Mouse (Mus musculus) limb, embryonic 15.5 days (tissue): ENCODE measurements around the gene Ptprz1. TPM values are rescaled to one million over a fixed set of nuclear protein-coding genes. Genes with fewer than 3 reads are reported as not detected.
"Not testable (repeated sequence)": the region's sequence is repeated elsewhere in the genome, so short reads cannot be mapped to it uniquely, and the experiment has no call there.

ENCODE experiments used
- ATAC-seq: fragments of 200-750 bp; cut with Nextera tagmentation; 2 replicates; pipeline ENCODE4 v1.8.0; 2017; ENCODE audit warnings: low read depth, moderate TSS enrichment; ENCODE audit not compliant: insufficient number of reproducible peaks, low FRiP score, low TSS enrichment
- H3K27ac ChIP-seq: fragments of 300-500 bp; sonication (generic); 2 replicates; pipeline ENCODE4 v1.5.1; 2015; ENCODE audit warnings: moderate library complexity, mild to moderate bottlenecking, inconsistent platforms
- H3K27me3 ChIP-seq: fragments of 300-500 bp; sonication (generic); 2 replicates; pipeline ENCODE4 v1.6.1; 2015; ENCODE audit warnings: inconsistent platforms
- H3K36me3 ChIP-seq: fragments of 300-500 bp; sonication (generic); 2 replicates; pipeline ENCODE4 v1.6.1; 2015; ENCODE audit warnings: inconsistent platforms
- H3K4me1 ChIP-seq: fragments of 300-500 bp; sonication (generic); 2 replicates; pipeline ENCODE4 v1.6.1; 2015; ENCODE audit warnings: inconsistent platforms
- H3K4me2 ChIP-seq: fragments of 300-500 bp; sonication (generic); 2 replicates; pipeline ENCODE4 v1.6.1; 2015; ENCODE audit warnings: mild to moderate bottlenecking, inconsistent platforms
- H3K4me3 ChIP-seq: fragments of 300-500 bp; sonication (generic); 2 replicates; pipeline ENCODE4 v1.5.1; 2015; ENCODE audit warnings: mild to moderate bottlenecking, inconsistent platforms
- H3K9ac ChIP-seq: fragments of 300-500 bp; sonication (generic); 2 replicates; pipeline ENCODE4 v1.6.1; 2015; ENCODE audit warnings: inconsistent platforms
- H3K9me3 ChIP-seq: fragments of 300-500 bp; sonication (generic); 2 replicates; pipeline ENCODE4 v1.6.1; 2016; ENCODE audit warnings: inconsistent platforms
- WGBS: fragments of 180-500 bp; shearing (Covaris S2); methylation state at CpG from one replicate; pipeline ENCODE4 v1.1.7; 2015; 5-methylcytosine and 5-hydroxymethylcytosine counted together
- polyA plus RNA-seq: library from polyadenylated mRNA; unstranded; fragments of >200 nt; fragmentation: Nextera tagmentation; extraction: Ambion mirVana; gene quantifications from 2 replicates; pipeline ENCODE4 v1.2.1, GENCODE M21; 2015

The Ptprz1 gene
- polyA plus RNA-seq, 1 experiment from 2014 or later = 9.7 TPM

DNA sequence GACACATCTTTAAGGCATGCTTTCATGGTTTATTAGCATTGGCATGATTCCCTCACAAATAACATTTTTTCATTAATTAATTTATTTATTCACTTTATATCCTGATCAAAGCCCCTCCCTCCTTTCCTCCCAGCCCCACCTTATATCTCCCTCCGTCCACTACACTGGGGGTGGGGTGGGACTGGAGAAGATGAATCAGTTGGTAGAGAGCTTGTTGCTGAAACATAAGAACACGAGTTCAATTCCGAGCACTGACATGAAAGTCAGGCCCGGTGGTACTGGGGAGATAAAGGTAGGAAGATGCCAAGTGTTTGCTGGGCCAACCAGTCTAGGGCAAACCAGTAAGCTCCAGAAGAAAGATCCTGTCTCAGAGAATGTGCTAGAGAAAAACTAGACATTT is 173.5 kb downstream of the Ptprz1 start:
- no peak for ATAC-seq
- WGBS = 86% methylated on average over 4 of the region's 4 CpGs
- H3K9me3 ChIP-seq = no peaks in the 10 kb centered on the region

DNA sequence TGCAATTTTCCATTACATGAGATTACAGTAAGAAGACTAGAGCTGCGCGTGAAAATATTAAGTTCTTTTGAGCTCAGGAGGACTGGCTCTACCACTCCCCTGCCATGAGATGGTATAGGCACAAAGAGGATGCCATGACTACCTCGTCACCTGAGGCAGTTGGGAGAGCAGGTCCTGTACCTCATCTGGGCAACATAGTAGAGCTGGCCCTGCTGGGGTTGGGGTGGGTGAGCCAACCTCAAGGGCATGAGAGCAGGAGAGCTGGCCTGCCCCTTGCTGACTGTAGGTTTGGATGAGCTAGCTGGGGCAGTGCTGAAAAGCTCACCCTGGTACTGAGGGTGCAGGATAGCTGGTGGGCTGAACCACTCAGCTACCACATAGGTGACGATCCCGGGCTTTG is 180.4 kb downstream of the Ptprz1 start:
- no peak overlapping the region for H3K9ac ChIP-seq
- no peak overlapping the region for H3K27ac ChIP-seq
- no peak for ATAC-seq
- no peaks in the 10 kb centered on the region for H3K27me3 ChIP-seq
- H3K36me3 ChIP-seq = no peaks in the 10 kb centered on the region
- 88% methylated on average over 5 of the region's 5 CpGs for WGBS
- no peak overlapping the region for H3K4me2 ChIP-seq
- H3K4me3 ChIP-seq = no peak overlapping the region
- H3K4me1 ChIP-seq = no peaks in the 10 kb centered on the region
- H3K9me3 ChIP-seq = no peaks in the 10 kb centered on the region

More for the DNA sequence above, 173.5 kb downstream of the Ptprz1 start:
- Histone ChIP-seq H3K9ac (no peak overlapping the region), H3K36me3 (no peaks in the 10 kb centered on the region), H3K27ac (no peak overlapping the region), H3K4me2 (no peak overlapping the region), H3K4me1 (no peaks in the 10 kb centered on the region), H3K4me3 (no peak overlapping the region), H3K27me3 (no peaks in the 10 kb centered on the region)

DNA sequence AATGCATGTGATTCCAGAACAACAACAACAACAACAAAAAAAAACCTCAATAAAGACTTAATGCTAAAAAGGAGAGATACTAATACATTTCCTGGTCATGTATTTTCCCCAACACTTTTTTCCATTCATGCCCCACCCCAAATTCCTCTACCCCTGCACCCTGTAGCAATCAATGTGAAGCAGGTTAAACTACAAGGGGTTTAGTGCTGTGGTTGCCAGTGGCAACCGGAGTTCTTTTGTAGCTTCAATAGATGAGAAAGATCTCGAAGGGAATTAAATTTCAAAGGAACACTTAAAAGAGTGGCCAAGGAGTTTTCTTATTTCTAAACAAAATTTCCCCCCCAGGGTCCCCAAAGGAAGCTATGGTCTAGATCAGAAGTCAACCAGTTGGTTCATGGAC is 200.8 kb downstream of the Ptprz1 start:
- H3K27me3 ChIP-seq = no peaks in the 10 kb centered on the region
- H3K4me2 ChIP-seq = no peak overlapping the region
- H3K36me3 ChIP-seq = no peaks in the 10 kb centered on the region
- H3K4me3 ChIP-seq = no peak overlapping the region
- H3K9ac ChIP-seq = no peak overlapping the region
- H3K9me3 ChIP-seq = no peaks in the 10 kb centered on the region
- no peak for ATAC-seq
- no peaks in the 10 kb centered on the region for H3K4me1 ChIP-seq
- 65% methylated on average over 2 of the region's 2 CpGs for WGBS
- no peak overlapping the region for H3K27ac ChIP-seq

DNA sequence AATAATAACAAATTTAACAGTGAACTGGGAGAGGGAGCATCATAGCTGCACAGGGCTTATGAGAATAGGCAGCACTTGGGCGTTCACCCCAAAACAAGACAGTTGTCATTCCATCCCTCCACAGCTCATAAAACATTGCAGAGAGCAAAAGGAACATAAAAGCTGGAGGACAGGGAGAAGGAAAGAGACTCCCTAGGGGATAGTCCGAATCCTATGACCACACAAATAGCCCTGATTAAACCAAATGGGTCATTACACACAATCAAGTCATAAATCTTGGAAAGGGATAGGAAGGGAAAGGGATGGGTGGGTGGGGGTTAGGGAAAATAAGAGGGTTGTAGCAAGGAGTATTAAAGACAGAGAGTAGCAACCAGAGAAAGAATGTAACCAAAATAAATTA is 203.0 kb downstream of the Ptprz1 start:
- no peak for ATAC-seq
- Histone ChIP-seq H3K9me3 (no peaks in the 10 kb centered on the region), H3K27me3 (no peaks in the 10 kb centered on the region), H3K27ac (no peak overlapping the region), H3K9ac (no peak overlapping the region), H3K36me3 (no peaks in the 10 kb centered on the region), H3K4me1 (no peaks in the 10 kb centered on the region), H3K4me3 (no peak overlapping the region), H3K4me2 (no peak overlapping the region)
- WGBS = 40% methylated on average over 2 of the region's 2 CpGs

DNA sequence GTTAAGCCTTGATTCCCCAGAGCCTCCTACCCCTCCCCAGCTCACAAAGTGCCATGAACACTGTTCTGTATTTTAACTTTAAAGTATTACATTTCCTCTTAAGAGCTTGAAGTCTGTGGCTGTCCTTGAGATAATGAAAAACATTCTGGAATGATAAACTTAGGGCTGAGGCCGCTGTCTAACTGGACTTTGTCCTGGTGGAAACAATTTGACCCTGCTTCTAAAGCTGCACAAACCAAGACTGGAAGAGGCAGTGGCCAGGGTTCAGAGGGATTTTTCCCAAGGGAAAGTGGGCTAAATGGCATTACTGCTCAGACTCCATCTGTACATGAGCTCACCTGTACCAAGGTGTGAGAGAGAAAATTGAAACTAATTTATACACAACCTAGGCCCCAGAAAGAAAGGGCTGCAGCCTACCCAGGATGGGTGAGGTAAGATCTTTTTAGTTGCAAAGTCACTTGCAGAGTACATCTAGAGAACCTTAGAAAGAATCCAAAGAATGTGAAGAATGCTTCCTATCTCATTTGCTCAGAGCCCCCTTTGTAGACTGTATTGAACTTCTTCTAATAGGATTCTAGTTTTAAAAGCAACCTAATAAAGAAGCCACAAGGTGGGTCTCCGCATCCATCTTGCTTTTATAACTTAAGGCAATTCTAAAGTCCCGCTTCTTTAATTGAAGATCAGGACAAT is 204.8 kb downstream of the Ptprz1 start:
- Histone ChIP-seq H3K27ac (no peak overlapping the region), H3K9ac (no peak overlapping the region), H3K4me3 (no peak overlapping the region), H3K4me1 (no peaks in the 10 kb centered on the region), H3K9me3 (no peaks in the 10 kb centered on the region), H3K27me3 (no peaks in the 10 kb centered on the region), H3K36me3 (no peaks in the 10 kb centered on the region), H3K4me2 (no peak overlapping the region)
- 55% methylated on average over 3 of the region's 3 CpGs for WGBS
- no peak for ATAC-seq

DNA sequence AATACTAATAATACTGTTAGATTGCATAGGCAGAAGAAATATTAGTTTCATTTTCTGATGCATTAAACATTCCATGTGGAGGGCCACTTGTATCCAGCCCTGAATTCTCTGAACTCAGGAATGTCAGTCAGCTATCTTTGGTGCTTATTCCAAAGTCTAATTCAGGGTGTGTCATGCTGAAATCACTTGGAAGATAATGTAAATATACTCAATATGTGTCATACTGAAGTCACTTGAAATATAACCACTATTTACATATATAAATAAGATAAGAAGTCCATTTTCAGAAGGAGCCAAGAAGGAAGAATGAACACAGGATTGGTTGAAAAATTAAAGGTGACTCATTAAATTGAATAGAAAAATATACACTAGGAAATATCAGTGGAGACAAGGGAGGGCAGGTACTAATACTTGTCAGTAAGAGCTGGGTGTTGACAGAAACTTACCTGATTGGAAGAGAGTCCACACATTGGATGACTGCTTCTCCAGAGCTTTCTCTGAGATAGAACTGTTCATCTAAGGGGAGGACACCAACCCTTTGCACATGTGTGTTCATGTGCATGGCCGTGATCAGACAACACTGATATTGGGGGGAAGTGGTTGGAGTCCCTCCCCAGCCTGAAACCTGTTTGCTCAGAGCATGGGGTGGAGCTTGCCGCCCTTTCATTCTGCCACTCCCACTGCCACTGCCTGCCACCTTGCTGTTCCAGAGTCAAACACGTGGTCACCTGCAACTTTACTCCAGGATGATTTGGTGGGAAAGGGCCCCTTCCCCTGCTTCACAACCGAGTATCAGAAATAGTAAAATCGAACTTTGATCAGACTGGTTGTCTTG is 209.5 kb downstream of the Ptprz1 start:
- Histone ChIP-seq H3K27ac (no peak overlapping the region), H3K9me3 (no peaks in the 10 kb centered on the region), H3K4me1 (no peaks in the 10 kb centered on the region), H3K27me3 (no peaks in the 10 kb centered on the region), H3K36me3 (no peaks in the 10 kb centered on the region), H3K4me2 (no peak overlapping the region), H3K4me3 (no peak overlapping the region), H3K9ac (no peak overlapping the region)
- ATAC-seq = no peak
- WGBS = 90% methylated on average over 5 of the region's 5 CpGs

DNA sequence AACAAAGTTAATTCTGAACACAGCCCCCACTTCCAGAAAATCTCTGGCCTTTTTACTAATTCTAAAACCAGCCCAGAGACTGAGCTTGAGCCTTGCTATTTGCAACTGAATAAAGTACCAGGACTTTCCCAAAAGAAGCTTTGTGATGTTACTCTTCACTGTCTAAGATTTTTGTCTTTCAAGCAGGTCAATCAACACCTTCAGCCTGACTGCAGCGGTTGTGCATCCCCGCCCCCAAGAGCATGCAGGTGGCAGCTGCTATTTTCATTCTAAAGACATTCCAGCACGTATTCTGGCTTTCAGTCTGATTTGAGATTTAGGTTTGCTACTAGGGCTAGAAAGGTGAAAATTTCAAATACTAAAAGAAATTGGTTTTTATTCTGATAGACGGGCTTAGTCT is 214.0 kb downstream of the Ptprz1 start:
- not testable (repeated sequence) for H3K36me3 ChIP-seq, H3K27ac ChIP-seq, H3K4me2 ChIP-seq, H3K4me3 ChIP-seq, H3K9me3 ChIP-seq, H3K9ac ChIP-seq, H3K4me1 ChIP-seq, H3K27me3 ChIP-seq, ATAC-seq
- 69% methylated on average over 4 of the region's 4 CpGs for WGBS

DNA sequence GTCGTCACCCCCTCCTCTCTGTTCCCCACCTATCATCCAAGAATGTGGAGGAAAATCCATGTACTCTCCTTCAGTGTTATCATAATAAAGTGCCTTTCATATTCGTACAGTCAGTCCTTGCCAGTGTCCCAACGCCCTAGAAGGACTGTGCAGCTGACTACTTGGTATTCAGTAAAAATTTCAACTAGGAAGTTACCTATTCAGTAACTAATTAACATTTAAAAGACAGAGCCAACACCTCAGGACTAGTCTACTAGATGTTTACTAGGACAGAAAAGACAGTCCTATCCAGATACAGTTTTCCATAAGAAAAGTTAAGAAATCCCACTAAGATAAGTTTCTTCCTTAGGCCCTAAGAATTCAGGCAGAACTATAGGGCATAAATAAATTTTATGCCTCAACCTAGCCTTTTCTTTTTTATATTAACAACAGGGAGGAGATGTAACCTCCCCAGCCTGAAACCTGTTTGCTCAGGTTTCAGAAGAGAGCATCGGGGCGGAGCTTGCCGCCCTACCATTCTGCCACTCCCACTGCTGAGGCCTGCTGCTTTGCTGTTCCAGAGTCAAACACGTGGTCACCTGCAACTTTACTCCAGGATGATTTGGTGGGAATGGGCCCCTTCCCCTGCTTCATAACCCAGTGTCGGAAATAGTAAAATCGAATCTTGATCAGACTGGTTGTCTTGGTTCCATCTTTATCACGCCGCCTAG is 215.2 kb downstream of the Ptprz1 start:
- not testable (repeated sequence) for H3K4me3 ChIP-seq, H3K9ac ChIP-seq, ATAC-seq, H3K27ac ChIP-seq, H3K4me1 ChIP-seq, H3K4me2 ChIP-seq, H3K36me3 ChIP-seq, H3K27me3 ChIP-seq, H3K9me3 ChIP-seq
- 82% methylated on average over 11 of the region's 11 CpGs for WGBS
